In genomic region chr8:105225272-105225593, GRCm38 (mm10) we compare ENCODE assay signal across 8 mouse cellular contexts. TPM values are rescaled to one million over a fixed set of nuclear protein-coding genes. Genes with fewer than 3 reads are reported as not detected.
DNase-seq lines count a peak whose midpoint lies in the region; ATAC-seq and TF ChIP-seq lines count a peak whose summit lies in the region.

No protein-coding gene starts in this region.

- H3K4me1 ChIP-seq in heart, embryonic 11.5 days (ENCODE audit: control insufficient read depth, insufficient read depth, low read length) = peaks cover 9% of the 10 kb centered on the region
- peaks cover 66% of the 10 kb centered on the region for H3K4me1 ChIP-seq in E14TG2a.4 (replicated peaks; ENCODE audit: low read depth, low read length)
- peaks cover 17% of the 10 kb centered on the region for H3K4me1 ChIP-seq in forebrain, postnatal 0 days (ENCODE audit: insufficient read depth)
- H3K4me1 ChIP-seq in liver, postnatal 0 days (ENCODE audit: insufficient read depth) = peaks cover 16% of the 10 kb centered on the region

- ATAC-seq in heart, embryonic 11.5 days (replicated peaks; ENCODE audit: insufficient number of reproducible peaks, low FRiP score, low TSS enrichment) = no peak
- ATAC-seq in forebrain, postnatal 0 days = peak; percentile 67; the same call in 1 of the 2 replicates
- ATAC-seq in liver, postnatal 0 days = no peak

- no peak for DNase-seq in heart, adult 11 months
- no peak for DNase-seq in forebrain, postnatal 0 days
- no peak for DNase-seq in liver, postnatal 0 days
- DNase-seq in frontal cortex, postnatal 14 days (ENCODE audit: low spot score in 2 of 2) = no peak
- DNase-seq in urinary bladder, postnatal 10 days (ENCODE audit: low spot score) = no peak
- no peak for DNase-seq in left cerebral cortex, postnatal 4 days

- peak overlapping the region; percentile 97 for H3K4me3 ChIP-seq in heart, embryonic 11.5 days (ENCODE audit: low read depth, low read length)
- H3K4me3 ChIP-seq in E14TG2a.4 (replicated peaks; ENCODE audit: low read length) = peak overlapping the region; percentile 98
- peak overlapping the region; percentile 77 for H3K4me3 ChIP-seq in forebrain, postnatal 0 days (ENCODE audit: low read depth, low read length)
- H3K4me3 ChIP-seq in liver, postnatal 0 days (ENCODE audit: low read depth, low read length) = peak overlapping the region; percentile 83

- no peaks in the 10 kb centered on the region for H3K27me3 ChIP-seq in heart, embryonic 11.5 days (ENCODE audit: control insufficient read depth, insufficient read depth, low read length)
- no peaks in the 10 kb centered on the region for H3K27me3 ChIP-seq in E14TG2a.4 (ENCODE audit: insufficient read depth, low read length)
- no peaks in the 10 kb centered on the region for H3K27me3 ChIP-seq in forebrain, postnatal 0 days (ENCODE audit: insufficient read depth, low read length)
- H3K27me3 ChIP-seq in liver, postnatal 0 days (ENCODE audit: insufficient read depth, low read length) = no peaks in the 10 kb centered on the region

- H3K36me3 ChIP-seq in heart, embryonic 11.5 days (ENCODE audit: control insufficient read depth, insufficient read depth, low read length) = no peaks in the 10 kb centered on the region
- H3K36me3 ChIP-seq in E14TG2a.4 (ENCODE audit: insufficient read depth, low read length) = peaks cover 19% of the 10 kb centered on the region
- no peaks in the 10 kb centered on the region for H3K36me3 ChIP-seq in forebrain, postnatal 0 days (ENCODE audit: insufficient read depth)
- H3K36me3 ChIP-seq in liver, postnatal 0 days (replicated peaks; ENCODE audit: insufficient read depth, low read length) = no peaks in the 10 kb centered on the region; the same call in 1 of the 2 replicates

- intact Hi-C loops in left cerebral cortex, postnatal 4 days (cut with DNase I) = loop anchor here (10.0 kb wide), 1 partner anchor 570 kb away; no protein-coding TSS in a partner anchor

- no peaks in the 10 kb centered on the region for H3K9me3 ChIP-seq in heart, embryonic 11.5 days (replicated peaks; ENCODE audit: control insufficient read depth, low read length)
- no peaks in the 10 kb centered on the region for H3K9me3 ChIP-seq in E14TG2a.4 (ENCODE audit: low read length)
- no peaks in the 10 kb centered on the region for H3K9me3 ChIP-seq in forebrain, postnatal 0 days (ENCODE audit: low read length)
- no peaks in the 10 kb centered on the region for H3K9me3 ChIP-seq in liver, postnatal 0 days (ENCODE audit: low read length)

- H3K4me2 ChIP-seq in heart, embryonic 11.5 days = peak overlapping the region; percentile 76
- H3K4me2 ChIP-seq in forebrain, postnatal 0 days (ENCODE audit: low read depth) = peak overlapping the region; percentile 82
- H3K4me2 ChIP-seq in liver, postnatal 0 days (ENCODE audit: low read depth, low read length) = peak overlapping the region; percentile 78

- peak overlapping the region; percentile 92 for H3K27ac ChIP-seq in heart, embryonic 11.5 days (ENCODE audit: low read depth, low read length)
- peak overlapping the region; percentile 78 for H3K27ac ChIP-seq in forebrain, postnatal 0 days (ENCODE audit: low read depth, low read length)
- peak overlapping the region; percentile 99 for H3K27ac ChIP-seq in liver, postnatal 0 days (ENCODE audit: low read depth)

- TF ChIP-seq EP300 in liver, postnatal 0 days (IDR thresholded peaks at IDR 0.05; ENCODE audit: low read depth) = no peak

- WGBS in heart, embryonic 11.5 days (ENCODE audit: insufficient replicate concordance) = under 1% methylated on average over 27 of the region's 27 CpGs
- under 1% methylated on average over 27 of the region's 27 CpGs for WGBS in forebrain, postnatal 0 days
- WGBS in liver, postnatal 0 days (ENCODE audit: insufficient replicate concordance) = under 1% methylated on average over 27 of the region's 27 CpGs

- TF ChIP-seq CTCF in E14TG2a.4 (conservative IDR thresholded peaks at IDR 0.05; ENCODE audit: low read length) = no peak
- no peak for TF ChIP-seq CTCF in forebrain, postnatal 0 days (IDR thresholded peaks at IDR 0.05; ENCODE audit: low read depth)
- no peak for TF ChIP-seq CTCF in liver, postnatal 0 days (IDR thresholded peaks at IDR 0.05; ENCODE audit: low read depth)

- peak overlapping the region; percentile 92 for H3K9ac ChIP-seq in heart, embryonic 11.5 days (ENCODE audit: low read depth, low read length)
- H3K9ac ChIP-seq in forebrain, postnatal 0 days = peak overlapping the region; percentile 89
- H3K9ac ChIP-seq in liver, postnatal 0 days (replicated peaks) = peak overlapping the region; percentile 87

RNA-seq across cellular contexts. Expression of gene D230025D16Rik, which starts 0.3 kb away (rescaled TPM):
- 20.9 and 21.6 TPM in 2 replicates for polyA plus RNA-seq in heart, embryonic 11.5 days (2014; fragmentation: Nextera tagmentation; extraction: Ambion mirVana)
- 37.1 and 40.7 TPM in 2 replicates for total RNA-seq in forebrain, postnatal 0 days (2014; rRNA removed)
- polyA plus RNA-seq in forebrain, postnatal 0 days (2015; fragmentation: Nextera tagmentation; extraction: Ambion mirVana) = 22.0 and 25.5 TPM in 2 replicates
- 24.2 and 30.9 TPM in 2 replicates for polyA plus RNA-seq in liver, postnatal 0 days (2015; fragmentation: Nextera tagmentation; extraction: Ambion mirVana)
- 10 to 100 TPM; 30.9 to 33.0 TPM for total RNA-seq in left cerebral cortex, postnatal 4 days (2021)

RNA-seq across cellular contexts. Expression of gene B3gnt9, which starts 29.7 kb away (rescaled TPM):
- polyA plus RNA-seq in heart, embryonic 11.5 days (2014; fragmentation: Nextera tagmentation; extraction: Ambion mirVana) = 8.6 and 10.0 TPM in 2 replicates
- 8.4 and 11.4 TPM in 2 replicates for total RNA-seq in forebrain, postnatal 0 days (2014; rRNA removed)
- polyA plus RNA-seq in forebrain, postnatal 0 days (2015; fragmentation: Nextera tagmentation; extraction: Ambion mirVana) = 6.6 and 6.8 TPM in 2 replicates
- 1.6 and 2.0 TPM in 2 replicates for polyA plus RNA-seq in liver, postnatal 0 days (2015; fragmentation: Nextera tagmentation; extraction: Ambion mirVana)
- total RNA-seq in left cerebral cortex, postnatal 4 days (2021) = 1 to 10 TPM; 4.2 to 4.7 TPM

RNA-seq across cellular contexts. Expression of gene Tradd, which starts 39.2 kb away (rescaled TPM):
- polyA plus RNA-seq in heart, embryonic 11.5 days (2014; fragmentation: Nextera tagmentation; extraction: Ambion mirVana) = 14.3 and 17.0 TPM in 2 replicates
- 14.7 and 23.9 TPM in 2 replicates for total RNA-seq in forebrain, postnatal 0 days (2014; rRNA removed)
- polyA plus RNA-seq in forebrain, postnatal 0 days (2015; fragmentation: Nextera tagmentation; extraction: Ambion mirVana) = 14.0 and 20.9 TPM in 2 replicates
- 14.3 and 15.1 TPM in 2 replicates for polyA plus RNA-seq in liver, postnatal 0 days (2015; fragmentation: Nextera tagmentation; extraction: Ambion mirVana)
- 10 to 100 TPM in 1 of 2 experiments, 1 to 10 TPM in 1; 9.2 to 11.1 TPM for total RNA-seq in left cerebral cortex, postnatal 4 days (2021)

RNA-seq across cellular contexts. Expression of gene Fbxl8, which starts 39.2 kb away (rescaled TPM):
- 2.3 and 2.8 TPM in 2 replicates for polyA plus RNA-seq in heart, embryonic 11.5 days (2014; fragmentation: Nextera tagmentation; extraction: Ambion mirVana)
- total RNA-seq in forebrain, postnatal 0 days (2014; rRNA removed) = 0.38 and 1.4 TPM in 2 replicates
- 0.85 and 1.1 TPM in 2 replicates for polyA plus RNA-seq in forebrain, postnatal 0 days (2015; fragmentation: Nextera tagmentation; extraction: Ambion mirVana)
- polyA plus RNA-seq in liver, postnatal 0 days (2015; fragmentation: Nextera tagmentation; extraction: Ambion mirVana) = 0.95 and 1.2 TPM in 2 replicates
- under 1 TPM; 0.60 to 0.84 TPM for total RNA-seq in left cerebral cortex, postnatal 4 days (2021)

RNA-seq across cellular contexts. Expression of gene Hsf4, which starts 44.4 kb away (rescaled TPM):
- polyA plus RNA-seq in heart, embryonic 11.5 days (2014; fragmentation: Nextera tagmentation; extraction: Ambion mirVana) = not detected in 2 replicates
- total RNA-seq in forebrain, postnatal 0 days (2014; rRNA removed) = 0.15 and 0.90 TPM in 2 replicates
- polyA plus RNA-seq in forebrain, postnatal 0 days (2015; fragmentation: Nextera tagmentation; extraction: Ambion mirVana) = 0.30 and 0.44 TPM in 2 replicates
- polyA plus RNA-seq in liver, postnatal 0 days (2015; fragmentation: Nextera tagmentation; extraction: Ambion mirVana) = not detected in 2 replicates
- under 1 TPM; 0.28 to 0.50 TPM for total RNA-seq in left cerebral cortex, postnatal 4 days (2021)
